Comparison of ENCODE assay signal across 21 mouse cellular contexts in the genomic region with DNA sequence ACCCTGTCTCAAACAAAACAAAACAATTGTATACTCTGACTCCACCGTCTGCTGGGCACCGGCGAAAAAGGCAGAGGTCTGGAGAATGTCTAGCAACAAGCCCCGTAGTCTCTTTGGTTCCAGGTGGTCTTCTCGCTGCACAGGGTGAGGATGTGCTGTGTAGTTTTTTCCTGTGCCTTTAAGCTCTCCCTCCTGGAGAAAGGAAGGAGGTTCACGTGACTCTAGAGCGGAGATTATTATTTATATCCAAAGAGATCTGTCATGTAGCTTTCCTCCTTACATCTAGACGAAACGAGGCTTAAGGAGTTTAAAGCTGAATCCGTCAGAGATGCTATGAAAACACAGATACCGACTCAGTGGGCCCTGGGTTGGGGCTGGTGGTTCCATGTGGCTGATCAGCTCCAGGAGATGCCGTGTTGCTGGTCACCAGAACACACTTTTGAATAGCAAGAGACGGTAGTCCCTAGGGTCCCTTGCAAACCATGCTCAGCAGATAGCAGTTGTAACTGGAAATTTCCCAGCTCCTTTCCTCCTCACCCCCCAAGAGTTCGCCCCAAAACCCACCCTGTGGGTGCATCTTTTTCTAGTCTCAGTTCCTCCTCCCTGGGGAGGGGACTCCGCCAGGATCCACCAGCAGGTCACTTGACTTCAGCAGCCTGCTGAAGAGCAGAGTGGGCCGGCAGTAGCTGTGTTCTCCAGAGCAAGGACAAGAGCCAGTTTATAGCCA.
A peak's percentile ranks its signal among the peaks of the same experiment; 100 is the strongest.
DNase-seq lines count a peak whose midpoint lies in the region; ATAC-seq and TF ChIP-seq lines count a peak whose summit lies in the region.
"Had no signal": no experiment of that assay in that cellular context is flagged by ENCODE, and none has a peak within 500 bp of the region (broad histone marks: within the 10 kb centered on the region; RNA-seq: fewer than 3 reads in every experiment).

No protein-coding gene starts in this region.

- ATAC-seq in heart, embryonic 12.5 days (ENCODE audit: insufficient number of reproducible peaks, low FRiP score): peak; percentile 34; the same call in 1 of the 2 replicates
- ATAC-seq in kidney, embryonic 15.5 days (replicated peaks; ENCODE audit: low FRiP score): no peak
- no peak for ATAC-seq in neural tube, embryonic 13.5 days (ENCODE audit: low read depth)
- no peak for ATAC-seq in stomach, postnatal 0 days (ENCODE audit: low FRiP score, low TSS enrichment)
- ATAC-seq: hindbrain, postnatal 0 days; midbrain, embryonic 16.5 days had no signal

- no peaks in the 10 kb centered on the region for H3K9me3 ChIP-seq in heart, embryonic 12.5 days (replicated peaks)
- no peaks in the 10 kb centered on the region for H3K9me3 ChIP-seq in kidney, embryonic 15.5 days (replicated peaks)
- H3K9me3 ChIP-seq in neural tube, embryonic 13.5 days: no peaks in the 10 kb centered on the region
- H3K9me3 ChIP-seq in stomach, postnatal 0 days (ENCODE audit: control insufficient read depth, low read length): no peaks in the 10 kb centered on the region
- H3K9me3 ChIP-seq: embryonic facial prominence, embryonic 12.5 days; G1E; neural tube, embryonic 12.5 days had no signal

- no peaks in the 10 kb centered on the region for H3K27me3 ChIP-seq in heart, embryonic 12.5 days (replicated peaks)
- no peaks in the 10 kb centered on the region for H3K27me3 ChIP-seq in kidney, embryonic 15.5 days
- no peaks in the 10 kb centered on the region for H3K27me3 ChIP-seq in neural tube, embryonic 13.5 days
- no peaks in the 10 kb centered on the region for H3K27me3 ChIP-seq in stomach, postnatal 0 days (ENCODE audit: control insufficient read depth, insufficient read depth, low read length)
- H3K27me3 ChIP-seq: embryonic facial prominence, embryonic 12.5 days; megakaryocyte, embryonic 14.5 days; neural tube, embryonic 12.5 days had no signal

- TF ChIP-seq EP300 in stomach, postnatal 0 days (optimal IDR thresholded peaks at IDR 0.05): no peak

- H3K4me1 ChIP-seq in heart, embryonic 12.5 days (replicated peaks): peaks cover 46% of the 10 kb centered on the region
- H3K4me1 ChIP-seq in kidney, embryonic 15.5 days: peaks cover 36% of the 10 kb centered on the region
- peaks cover 27% of the 10 kb centered on the region for H3K4me1 ChIP-seq in neural tube, embryonic 13.5 days (replicated peaks)
- H3K4me1 ChIP-seq in stomach, postnatal 0 days (replicated peaks; ENCODE audit: control insufficient read depth, insufficient read depth): peaks cover 3% of the 10 kb centered on the region; the same call in 1 of the 2 replicates

- H3K4me2 ChIP-seq in heart, embryonic 12.5 days: no peak overlapping the region
- H3K4me2 ChIP-seq in kidney, embryonic 15.5 days: peak overlapping the region; percentile 15; the same call in 1 of the 2 replicates
- H3K4me2 ChIP-seq in neural tube, embryonic 13.5 days: no peak overlapping the region
- peak overlapping the region; percentile 17; the same call in 1 of the 2 replicates for H3K4me2 ChIP-seq in stomach, postnatal 0 days (replicated peaks; ENCODE audit: low read depth)
- H3K4me2 ChIP-seq: embryonic facial prominence, embryonic 12.5 days; neural tube, embryonic 12.5 days had no signal

- H3K4me3 ChIP-seq in heart, embryonic 12.5 days: no peak overlapping the region
- H3K4me3 ChIP-seq in kidney, embryonic 15.5 days (replicated peaks): no peak overlapping the region
- H3K4me3 ChIP-seq in neural tube, embryonic 13.5 days: no peak overlapping the region
- no peak overlapping the region for H3K4me3 ChIP-seq in stomach, postnatal 0 days (ENCODE audit: low read depth, low read length)
- H3K4me3 ChIP-seq: embryonic facial prominence, embryonic 12.5 days; megakaryocyte, embryonic 14.5 days; neural tube, embryonic 12.5 days had no signal

- 45% methylated on average over 16 of the region's 16 CpGs for WGBS in heart, embryonic 12.5 days
- 34% methylated on average over 16 of the region's 16 CpGs for WGBS in kidney, embryonic 15.5 days
- 67% methylated on average over 16 of the region's 16 CpGs for WGBS in neural tube, embryonic 13.5 days
- WGBS in stomach, postnatal 0 days: 46% methylated on average over 16 of the region's 16 CpGs

- no peak overlapping the region for H3K27ac ChIP-seq in heart, embryonic 12.5 days (ENCODE audit: poor library complexity, severe bottlenecking)
- 0 out of 2 replicates have a peak overlapping the region, but pooled peaks have one; percentile 23 for H3K27ac ChIP-seq in kidney, embryonic 15.5 days
- H3K27ac ChIP-seq in neural tube, embryonic 13.5 days (replicated peaks): 0 out of 2 replicates have a peak overlapping the region, but pooled peaks have one; percentile 49
- no peak overlapping the region for H3K27ac ChIP-seq in stomach, postnatal 0 days (replicated peaks)
- H3K27ac ChIP-seq: embryonic facial prominence, embryonic 12.5 days; hindbrain, postnatal 0 days; neural tube, embryonic 12.5 days had no signal

- TF ChIP-seq CTCF in stomach, postnatal 0 days (IDR thresholded peaks at IDR 0.05; ENCODE audit: low read depth): no peak

- 0 out of 2 replicates have a peak overlapping the region, but pooled peaks have one; percentile 1 for H3K9ac ChIP-seq in heart, embryonic 12.5 days
- H3K9ac ChIP-seq in kidney, embryonic 15.5 days: no peak overlapping the region
- no peak overlapping the region for H3K9ac ChIP-seq in neural tube, embryonic 13.5 days
- no peak overlapping the region for H3K9ac ChIP-seq in stomach, postnatal 0 days (ENCODE audit: low read length)
- H3K9ac ChIP-seq: embryonic facial prominence, embryonic 12.5 days; neural tube, embryonic 12.5 days had no signal

- H3K36me3 ChIP-seq in heart, embryonic 12.5 days: no peaks in the 10 kb centered on the region
- no peaks in the 10 kb centered on the region for H3K36me3 ChIP-seq in kidney, embryonic 15.5 days
- H3K36me3 ChIP-seq in neural tube, embryonic 13.5 days: no peaks in the 10 kb centered on the region
- H3K36me3 ChIP-seq in stomach, postnatal 0 days (ENCODE audit: control insufficient read depth, insufficient read depth, low read length): no peaks in the 10 kb centered on the region
- H3K36me3 ChIP-seq: embryonic facial prominence, embryonic 12.5 days; G1E; neural tube, embryonic 12.5 days had no signal

- no peak for DNase-seq in heart, postnatal 4 days
- DNase-seq in kidney, adult 18-20 months: no peak
- DNase-seq in neural tube, embryonic 10.5 days (ENCODE audit: extremely low spot score, low spot score): no peak
- DNase-seq in stomach, postnatal 0 days (ENCODE audit: low spot score): no peak
- no peak for DNase-seq in spleen, adult 12 weeks (ENCODE audit: low spot score)
- DNase-seq: adrenal gland, adult 2 months; cerebellum, adult 11-12 months; cerebellum, postnatal 36 days; kidney, postnatal 4 days; lung, adult 18-20 months; right cerebral cortex, postnatal 4 days; thymus, postnatal 36 days had no signal

Comparison
In these comparisons a context has a peak if more than half of its experiments do, and no peak if none do; other contexts are left out.
1. H3K27ac ChIP-seq: peak in kidney, embryonic 15.5 days (single experiment) and neural tube, embryonic 13.5 days (single experiment); none in heart, embryonic 12.5 days (single experiment) and stomach, postnatal 0 days (single experiment).
2. H3K4me2 ChIP-seq: peak in kidney, embryonic 15.5 days (single experiment) and stomach, postnatal 0 days (single experiment); none in heart, embryonic 12.5 days (single experiment) and neural tube, embryonic 13.5 days (single experiment).